Mouse (Mus musculus) forebrain, embryonic 12.5 days (tissue): Measurements from ENCODE around the gene Akap8l. TPM values are rescaled to one million over a fixed set of nuclear protein-coding genes. Genes with fewer than 3 reads are reported as not detected.

Experiments
- ATAC-seq: fragments of 200-750 bp; cut with Nextera tagmentation; 2 replicates; pipeline ENCODE4 v1.8.0; 2017; ENCODE audit warnings: moderate TSS enrichment; ENCODE audit not compliant: low FRiP score
- H3K27ac ChIP-seq: fragments of 300-500 bp; sonication (generic); 2 replicates; pipeline ENCODE4 v1.5.1; 2016; ENCODE audit warnings: mild to moderate bottlenecking
- H3K27me3 ChIP-seq: fragments of 300-500 bp; sonication (generic); 2 replicates; pipeline ENCODE4 v1.6.1; 2016; ENCODE audit warnings: mild to moderate bottlenecking
- H3K36me3 ChIP-seq: fragments of 300-500 bp; sonication (generic); replicated peaks from 2 replicates; pipeline ENCODE4 v1.6.1; 2016; ENCODE audit warnings: mild to moderate bottlenecking
- H3K4me1 ChIP-seq: fragments of 300-500 bp; sonication (generic); 2 replicates; pipeline ENCODE4 v1.6.1; 2016
- H3K4me2 ChIP-seq: fragments of 300-500 bp; sonication (generic); 2 replicates; pipeline ENCODE4 v1.6.1; 2016; ENCODE audit warnings: mild to moderate bottlenecking, moderate library complexity
- H3K4me3 ChIP-seq: fragments of 300-500 bp; sonication (generic); replicated peaks from 2 replicates; pipeline ENCODE4 v1.5.1; 2016; ENCODE audit warnings: mild to moderate bottlenecking
- H3K9ac ChIP-seq: fragments of 300-500 bp; sonication (generic); 2 replicates; pipeline ENCODE4 v1.6.1; 2016; ENCODE audit warnings: mild to moderate bottlenecking
- H3K9me3 ChIP-seq: fragments of 300-500 bp; sonication (generic); 2 replicates; pipeline ENCODE4 v1.6.1; 2016
- WGBS: fragments of 180-500 bp; shearing (Covaris S2); methylation state at CpG from one replicate; pipeline ENCODE4 v1.1.7; 2016; 5-methylcytosine and 5-hydroxymethylcytosine counted together
- microRNA-seq: library from miRNA; unstranded; fragments of <30 nt; microRNA quantifications from one replicate; pipeline ENCODE4, GENCODE M21; 2017
- polyA plus RNA-seq: library from polyadenylated mRNA; unstranded; fragments of >200 nt; fragmentation: Nextera tagmentation; extraction: Ambion mirVana; gene quantifications from 2 replicates; pipeline ENCODE4 v1.2.1, GENCODE M21; 2016

Akap8l gene
- polyA plus RNA-seq, 1 experiment from 2014 or later = 110 TPM

DNA sequence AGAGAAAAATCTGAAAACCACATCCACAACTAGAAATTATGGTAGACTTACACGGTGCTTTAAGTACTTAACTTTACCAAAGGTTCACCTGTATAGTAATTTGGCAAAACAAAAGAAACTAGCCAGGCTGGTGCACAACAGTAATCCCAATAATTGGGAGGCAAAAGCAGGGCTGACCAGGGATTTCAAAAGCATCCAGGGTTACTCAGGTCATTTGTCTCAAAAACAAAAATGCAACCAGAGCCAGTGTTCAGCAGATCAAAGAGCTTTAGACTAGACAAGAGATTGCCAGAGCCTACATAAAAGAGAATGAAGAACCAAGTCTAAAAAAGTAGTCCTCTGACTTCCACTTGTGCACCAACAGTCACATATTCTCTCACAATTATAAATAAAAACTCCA is 73.2 kb downstream of the Akap8l start:
- WGBS = 64% methylated on average over 1 of the region's 1 CpGs
- Histone ChIP-seq H3K27ac (no peak overlapping the region), H3K9me3 (no peaks in the 10 kb centered on the region), H3K36me3 (no peaks in the 10 kb centered on the region), H3K4me2 (no peak overlapping the region), H3K9ac (no peak overlapping the region), H3K27me3 (no peaks in the 10 kb centered on the region), H3K4me3 (no peak overlapping the region), H3K4me1 (peaks cover 11% of the 10 kb centered on the region)
- ATAC-seq = no peak

DNA sequence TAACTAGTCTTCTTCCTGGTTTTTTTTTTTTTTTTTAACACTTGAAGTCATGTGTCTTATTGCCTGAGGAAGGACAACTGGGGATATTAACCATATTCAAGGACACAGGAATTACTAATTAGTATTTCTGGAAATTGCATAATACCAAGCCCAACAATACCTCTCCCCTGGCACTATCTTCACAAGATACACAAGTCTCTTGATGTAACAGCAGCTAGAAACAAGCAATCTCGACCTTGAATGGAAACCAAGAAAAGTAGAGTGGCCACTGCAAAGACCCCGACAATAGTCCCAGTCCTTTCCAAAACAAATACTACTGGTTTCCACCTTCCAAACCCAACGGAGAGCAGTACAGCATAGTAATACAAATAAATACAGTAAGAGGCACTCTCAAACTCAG is 74.8 kb downstream of the Akap8l start:
- H3K4me2 ChIP-seq = no peak overlapping the region
- no peak for ATAC-seq
- H3K9me3 ChIP-seq = no peaks in the 10 kb centered on the region
- no peak overlapping the region for H3K4me3 ChIP-seq
- H3K4me1 ChIP-seq = no peaks in the 10 kb centered on the region
- H3K36me3 ChIP-seq = no peaks in the 10 kb centered on the region
- H3K9ac ChIP-seq = no peak overlapping the region
- no peaks in the 10 kb centered on the region for H3K27me3 ChIP-seq
- no peak overlapping the region for H3K27ac ChIP-seq
- whole genome bisulfite sequencing = 86% methylated on average over 3 of the region's 3 CpGs

Small RNA genes lying within 50 kb of the gene (microRNA-seq; reads per million reads assigned to microRNA genes)
- not detected for gene Gm22201

Other genes starting within 250 kb of the Akap8l start
- 21.4 and 24.4 TPM in 2 replicates for gene Notch3, start 183.8 kb downstream of the Akap8l start, polyA plus RNA-seq
- 0.15 TPM in 1 of 2 replicates, not detected in the other for gene Ephx3, start 161.1 kb downstream of the Akap8l start, polyA plus RNA-seq
- gene Brd4, start 65.9 kb downstream of the Akap8l start, polyA plus RNA-seq = 103 and 112 TPM in 2 replicates
- 143 and 145 TPM in 2 replicates for gene Akap8, start 29.4 kb downstream of the Akap8l start, polyA plus RNA-seq
- 40.3 and 44.3 TPM in 2 replicates for gene Wiz, start 38.8 kb upstream of the Akap8l start, polyA plus RNA-seq
- gene Rasal3, start 53.0 kb upstream of the Akap8l start, polyA plus RNA-seq = 0.41 and 0.77 TPM in 2 replicates
- gene Pglyrp2, start 73.6 kb upstream of the Akap8l start, polyA plus RNA-seq = not detected in 2 replicates
- 0.22 and 0.32 TPM in 2 replicates for gene Cyp4f39, start 102.1 kb upstream of the Akap8l start, polyA plus RNA-seq
- gene Cyp4f17, start 155.4 kb upstream of the Akap8l start, polyA plus RNA-seq = 6.5 and 6.8 TPM in 2 replicates
- 19.3 and 19.7 TPM in 2 replicates for gene Cyp4f16, start 186.0 kb upstream of the Akap8l start, polyA plus RNA-seq